Mouse (Mus musculus) neural tube, embryonic 10.5 days (tissue): ENCODE results near the gene Klrb1a.

Experiments used
- DNase-seq: peaks from one replicate; pipeline ENCODE4 v3.0.0-alpha.2; 2017; ENCODE audit warnings: low spot score; ENCODE audit errors: extremely low spot score

Klrb1a gene

GRCm38 (mm10) chr6:128602026-128602425, 21.3 kb downstream of the Klrb1a start:
- no peak for DNase-seq

- no peak for DNase-seq
Observed at GRCm38 (mm10) chr6:128599555-128599954, 23.8 kb downstream of the Klrb1a start.

- no peak for DNase-seq
Observed at GRCm38 (mm10) chr6:128598256-128599047, 24.9 kb downstream of the Klrb1a start.

GRCm38 (mm10) chr6:128597121-128597522, 26.2 kb downstream of the Klrb1a start:
- DNase-seq = peak; percentile 33

DNA sequence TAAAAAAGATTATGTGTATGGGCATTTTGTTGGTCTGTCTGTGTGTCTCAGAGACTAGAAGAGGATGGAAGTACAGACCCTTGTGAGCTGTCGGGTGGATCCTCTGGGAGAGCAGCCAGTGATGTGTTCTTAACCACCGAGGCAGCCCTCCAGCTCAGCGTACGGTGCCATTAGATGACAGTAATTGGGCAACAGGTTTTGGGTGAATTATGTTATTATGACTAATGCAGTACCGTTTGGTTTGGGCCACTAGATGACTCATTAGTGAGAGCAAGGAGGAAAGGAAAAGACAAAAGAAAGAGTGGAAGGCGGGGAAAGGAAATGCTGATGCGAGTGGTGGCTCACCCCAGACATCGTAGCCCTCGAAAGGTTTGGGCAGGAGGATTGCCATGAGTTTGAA, 28.7 kb downstream of the Klrb1a start:
- no peak for DNase-seq

DNA sequence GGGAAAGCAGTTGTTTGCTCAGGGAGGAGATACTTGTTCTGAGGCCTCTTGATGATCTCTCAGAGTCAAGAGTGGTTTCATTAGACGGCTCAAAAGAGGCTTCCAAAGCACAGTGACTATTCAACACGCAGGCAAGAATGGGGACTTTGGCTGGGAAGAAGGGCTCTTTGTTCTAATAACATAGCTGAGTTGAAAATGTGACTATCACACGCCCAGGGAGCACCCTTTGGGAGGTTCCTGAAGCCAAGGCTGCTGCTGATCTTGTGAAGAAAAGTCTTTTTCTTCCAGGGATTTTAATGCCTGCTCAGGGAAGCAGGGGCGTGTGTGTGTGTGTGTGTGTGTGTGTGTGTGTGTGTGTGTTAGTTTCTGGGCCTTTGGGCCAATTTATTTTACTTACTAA, 33.9 kb downstream of the Klrb1a start:
- no peak for DNase-seq

- DNase-seq = no peak
Observed at GRCm38 (mm10) chr6:128587619-128588018, 35.7 kb downstream of the Klrb1a start.

DNA sequence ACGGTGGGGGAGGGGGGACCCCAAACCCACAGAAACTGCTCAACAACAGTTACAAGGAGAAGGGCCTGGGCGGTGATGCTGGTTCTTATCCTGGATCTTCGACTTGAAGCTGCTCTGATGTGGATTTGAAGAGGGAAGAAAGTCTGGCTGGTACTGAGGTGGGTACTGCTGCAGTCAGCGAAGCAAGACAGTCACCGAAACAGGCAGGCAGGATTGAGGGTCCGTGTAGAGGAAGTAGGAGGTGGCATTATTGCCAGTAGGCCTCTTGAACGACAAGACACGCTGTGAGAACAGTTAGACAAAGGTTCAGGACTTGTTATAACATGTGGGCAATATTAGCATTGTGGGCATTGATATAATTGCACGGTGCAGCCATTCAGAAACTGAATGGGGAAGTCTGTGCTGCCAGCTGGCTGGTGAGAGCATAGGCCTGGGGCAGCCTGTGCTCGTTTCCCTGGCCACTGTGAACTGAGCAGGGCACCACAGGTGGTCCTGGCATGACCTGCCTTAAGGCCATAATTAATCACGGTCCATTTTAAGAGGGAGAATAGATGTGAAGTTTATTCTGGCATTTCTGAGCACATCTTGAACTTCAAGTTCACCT, 37.6 kb downstream of the Klrb1a start:
- DNase-seq = no peak

GRCm38 (mm10) chr6:128584070-128584660, 39.2 kb downstream of the Klrb1a start:
- DNase-seq = peak; percentile 58

DNA sequence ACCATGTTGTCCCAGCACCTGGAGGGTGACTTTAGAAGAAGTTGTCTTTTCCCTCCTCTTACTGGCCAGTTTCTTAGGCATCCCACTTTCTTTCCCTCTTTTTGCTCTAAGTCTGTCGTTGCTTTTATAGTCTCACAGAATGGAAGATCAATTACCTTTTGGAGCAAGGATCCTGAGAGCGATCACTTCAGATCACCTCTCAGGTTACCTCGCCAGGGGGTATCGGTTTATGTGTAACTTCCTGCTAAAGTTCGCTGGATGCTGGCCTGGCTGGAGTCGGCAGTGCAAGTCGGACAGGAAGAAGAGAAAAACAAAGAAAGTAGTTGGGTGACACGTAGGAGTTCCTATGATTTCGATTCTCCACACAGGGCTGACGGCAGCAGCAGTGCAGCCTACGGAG, 41.8 kb downstream of the Klrb1a start, which contains the start of gene A2ml1:
TSS of gene A2ml1 (minus strand) at position 101 of the 400 bp plus-strand sequence.
- no peak for DNase-seq

- DNase-seq = no peak
Observed at GRCm38 (mm10) chr6:128577301-128577700, 46.0 kb downstream of the Klrb1a start.

GRCm38 (mm10) chr6:128566589-128566988, 56.7 kb downstream of the Klrb1a start:
- DNase-seq = no peak
